Mouse (Mus musculus): Measurements from ENCODE around the gene Tspan4.

Tspan4 gene

DNA sequence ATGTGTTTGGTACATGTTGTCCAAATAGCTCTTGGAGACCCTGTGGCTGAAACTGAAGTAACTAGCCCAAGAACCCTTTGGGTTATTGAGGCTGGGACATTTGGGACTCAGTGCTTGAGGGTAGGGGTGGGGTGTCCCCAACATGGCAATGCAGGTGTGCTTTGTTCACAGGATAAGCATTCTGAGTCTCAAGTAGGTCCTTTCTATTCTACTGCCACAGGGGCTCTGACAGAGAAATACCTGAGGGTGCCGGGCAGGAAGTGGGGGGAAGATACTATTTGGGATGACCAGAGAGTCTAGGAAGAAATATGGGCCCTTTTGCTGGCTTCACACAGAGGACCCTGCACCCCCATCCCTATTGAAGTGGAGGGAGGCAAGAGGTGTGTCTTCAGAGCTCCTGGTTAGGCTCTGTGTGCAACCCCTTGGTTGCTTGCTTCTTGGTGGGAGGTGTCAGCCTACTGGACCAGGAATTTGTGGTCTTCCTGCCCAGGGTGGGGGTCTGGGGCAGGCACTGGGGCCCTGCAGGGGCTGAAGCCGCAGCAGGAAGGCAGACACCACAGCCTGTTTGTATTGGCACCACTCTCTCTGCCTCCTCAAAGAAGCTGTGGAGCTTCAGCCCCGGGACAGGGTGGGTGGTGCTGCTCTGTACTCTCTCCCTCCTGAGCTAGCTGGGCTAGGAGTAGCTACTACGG is 2.7 kb downstream of the Tspan4 start:
- DNase-seq = no peak

DNA sequence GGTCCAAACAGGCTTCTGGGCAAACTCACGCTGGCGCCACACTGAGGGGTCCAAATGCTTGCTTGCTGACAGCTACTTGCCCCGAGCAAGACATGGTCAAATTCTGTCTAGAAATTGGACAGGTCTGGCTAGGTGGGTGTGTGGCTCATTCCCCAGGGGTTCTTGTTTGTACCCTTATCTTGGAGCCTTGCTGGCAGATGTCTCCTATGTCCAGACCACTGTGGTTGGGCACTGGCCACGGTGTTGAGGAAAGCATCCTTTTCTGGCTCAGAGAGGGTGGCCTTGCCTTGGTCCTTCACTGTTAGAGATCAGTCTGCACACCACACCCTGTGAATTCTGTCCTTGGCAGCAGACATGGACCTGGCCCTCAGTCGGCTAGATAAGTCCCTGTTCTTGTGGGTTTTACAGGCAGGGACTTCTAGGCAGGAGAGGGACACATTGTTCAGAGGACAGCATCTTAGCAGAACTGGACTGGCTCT is 3.3 kb downstream of the Tspan4 start:
- DNase-seq = no peak

GRCm38 (mm10) chr7:141480842-141481497 is 5.9 kb downstream of the Tspan4 start:
- peak; percentile 50 for DNase-seq

DNA sequence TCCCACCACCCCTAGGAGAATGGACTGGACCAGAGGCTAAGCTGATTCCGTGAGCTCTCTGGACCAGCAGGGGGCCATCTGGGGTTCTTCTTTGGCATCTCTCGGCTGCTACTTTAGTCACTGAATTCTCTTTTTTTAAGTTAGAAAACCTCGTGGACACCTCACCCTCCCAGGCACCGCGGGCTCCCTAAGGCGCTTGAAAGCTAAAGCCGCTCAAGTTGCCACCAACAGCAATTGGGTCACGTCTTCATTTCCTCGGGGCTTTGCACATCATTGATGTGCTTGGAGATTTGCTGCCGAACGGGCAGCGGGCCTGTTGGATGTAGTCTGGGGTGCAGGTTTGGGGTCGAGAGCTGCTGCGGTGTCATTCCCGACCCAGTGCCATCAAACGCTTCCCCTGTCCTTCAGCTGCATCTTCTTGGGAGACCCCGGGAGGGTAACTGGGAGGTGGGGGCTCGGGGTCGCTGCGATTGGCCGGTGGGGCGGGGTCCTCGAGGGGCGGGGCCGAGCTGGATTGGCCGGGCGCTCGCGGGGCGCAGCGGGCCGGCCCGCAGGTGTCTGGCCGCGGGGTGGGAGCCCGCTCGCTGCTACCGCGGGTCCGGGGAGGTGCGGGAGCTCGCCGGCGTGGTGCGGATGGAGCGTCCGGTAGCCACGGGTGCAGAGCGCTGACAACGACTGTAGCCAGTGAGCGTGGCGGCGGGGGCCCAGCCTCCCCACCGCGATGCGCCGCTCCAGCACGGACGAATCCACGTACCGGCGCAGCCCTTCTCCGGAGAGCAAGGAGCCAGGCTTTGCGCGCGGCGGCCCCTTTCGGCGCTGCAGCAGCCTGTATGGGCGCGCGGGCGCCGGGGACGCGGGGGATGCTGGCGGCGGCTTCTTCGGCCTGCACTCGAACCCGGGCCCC is 6.7 kb downstream of the Tspan4 start:
- DNase-seq = peak; percentile 66

DNA sequence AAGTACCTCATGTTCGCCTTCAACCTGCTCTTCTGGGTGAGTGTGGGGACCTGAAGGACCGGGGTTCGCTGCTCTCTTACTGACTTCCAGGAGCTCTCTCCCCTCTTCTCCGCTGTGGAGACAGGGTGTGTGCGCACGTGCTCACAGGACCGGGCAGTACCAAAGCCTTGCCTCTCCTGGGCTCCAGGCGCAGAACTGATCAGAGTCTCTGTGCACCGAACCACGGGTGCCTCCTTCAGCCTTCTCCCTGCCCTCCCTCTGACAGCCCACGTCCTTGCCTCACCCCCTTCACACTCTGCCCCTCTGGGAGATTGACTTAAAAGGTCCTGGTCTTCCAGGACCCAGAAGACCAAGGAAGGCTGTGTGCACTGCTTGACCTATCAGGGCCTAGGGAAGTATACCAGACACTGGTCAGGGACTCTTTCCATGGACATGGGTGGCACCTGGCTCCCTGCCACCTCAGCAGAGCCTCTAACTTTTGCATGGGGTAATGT is 7.5 kb downstream of the Tspan4 start:
- no peak for DNase-seq

DNA sequence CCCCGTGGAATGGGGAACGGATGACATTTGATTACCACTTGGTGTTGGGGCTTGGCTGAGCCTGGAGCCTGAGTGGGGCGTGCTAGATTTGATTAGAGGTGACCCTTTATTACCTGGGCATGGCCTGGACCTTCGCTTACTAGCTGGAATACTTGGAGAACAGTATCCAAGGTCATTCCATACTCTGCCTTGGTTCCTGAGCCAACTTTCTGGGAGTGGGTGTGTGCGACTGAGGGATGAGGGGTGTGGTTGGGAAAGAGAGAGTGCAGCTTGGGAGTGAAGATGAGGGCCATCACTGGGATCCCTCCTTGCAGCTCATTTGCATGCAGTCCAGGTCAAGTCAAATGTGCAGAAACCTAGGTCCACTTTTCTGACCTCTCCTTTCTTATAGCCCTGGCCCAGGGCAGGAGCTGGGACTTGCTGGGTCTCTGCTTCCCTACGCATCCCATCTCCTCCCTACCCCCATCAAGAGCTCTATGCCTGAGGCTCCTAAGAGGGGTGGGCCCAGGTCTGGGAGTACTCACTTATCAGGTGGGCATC is 8.1 kb downstream of the Tspan4 start:
- DNase-seq = no peak

- no peak for DNase-seq
Measured at GRCm38 (mm10) chr7:141484186-141485120, 9.4 kb downstream of the Tspan4 start.

DNA sequence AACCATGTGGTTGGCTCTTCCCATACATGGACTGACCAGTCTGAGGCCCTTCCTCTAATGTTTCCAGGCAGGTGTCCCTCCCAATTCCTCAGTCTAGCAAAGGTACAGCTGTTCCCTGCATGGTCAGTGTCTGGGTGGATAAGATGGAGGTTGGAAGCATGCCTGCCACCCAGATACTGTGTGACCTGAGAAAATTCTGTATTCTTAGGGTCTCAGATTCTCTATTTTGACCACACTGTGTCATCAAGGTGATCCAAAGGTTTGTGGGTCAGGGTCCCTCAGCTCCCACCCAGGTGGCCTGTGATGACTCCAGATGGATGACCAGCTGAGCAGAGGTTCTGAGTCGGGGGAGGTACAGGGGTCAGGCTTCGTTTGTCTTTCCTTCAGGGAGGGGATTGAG is 10.1 kb downstream of the Tspan4 start:
- no peak for DNase-seq

- no peak for DNase-seq
Measured at GRCm38 (mm10) chr7:141485606-141486005, 10.6 kb downstream of the Tspan4 start.

DNA sequence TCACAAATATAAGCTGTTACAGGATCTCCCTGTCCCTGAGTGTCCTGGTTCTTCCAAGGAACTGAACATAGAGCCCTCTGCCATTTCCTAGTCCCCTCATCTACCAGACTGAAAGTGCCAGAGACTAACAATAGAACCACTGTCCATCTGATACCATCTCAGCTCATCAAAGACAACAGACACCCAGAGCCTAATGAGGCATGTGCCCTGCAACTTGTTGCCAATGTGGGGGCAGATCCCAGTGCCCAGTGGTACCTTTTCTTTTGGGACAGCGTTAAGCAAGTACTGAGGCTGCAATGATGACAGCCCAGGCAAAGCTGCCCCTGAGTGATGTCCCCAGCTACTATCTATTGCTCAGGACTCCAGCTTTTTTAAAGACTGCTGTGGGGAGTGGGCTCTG is 11.2 kb downstream of the Tspan4 start:
- DNase-seq = no peak

GRCm38 (mm10) chr7:141487141-141487540 is 12.1 kb downstream of the Tspan4 start:
- no peak for DNase-seq

DNA sequence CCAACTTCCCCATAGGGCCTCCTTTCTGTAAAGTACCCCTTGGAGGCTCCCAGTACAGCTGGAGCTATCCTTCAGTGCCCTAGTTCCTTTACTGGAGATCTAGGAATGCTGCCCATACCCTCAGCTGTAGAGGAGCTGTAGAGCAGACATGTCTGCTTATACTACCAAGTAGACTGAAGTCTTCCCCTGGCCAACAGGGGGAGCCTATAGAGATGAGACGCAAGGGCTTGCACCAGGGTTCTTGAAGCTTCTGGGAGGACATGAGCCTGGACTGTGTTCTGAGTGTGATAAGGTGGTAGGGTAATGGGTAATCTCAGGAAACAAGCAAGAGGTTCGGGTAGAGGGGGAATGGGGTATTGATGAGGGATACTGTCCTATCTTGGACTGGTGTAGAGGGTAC is 16.1 kb downstream of the Tspan4 start:
- no peak for DNase-seq

DNA sequence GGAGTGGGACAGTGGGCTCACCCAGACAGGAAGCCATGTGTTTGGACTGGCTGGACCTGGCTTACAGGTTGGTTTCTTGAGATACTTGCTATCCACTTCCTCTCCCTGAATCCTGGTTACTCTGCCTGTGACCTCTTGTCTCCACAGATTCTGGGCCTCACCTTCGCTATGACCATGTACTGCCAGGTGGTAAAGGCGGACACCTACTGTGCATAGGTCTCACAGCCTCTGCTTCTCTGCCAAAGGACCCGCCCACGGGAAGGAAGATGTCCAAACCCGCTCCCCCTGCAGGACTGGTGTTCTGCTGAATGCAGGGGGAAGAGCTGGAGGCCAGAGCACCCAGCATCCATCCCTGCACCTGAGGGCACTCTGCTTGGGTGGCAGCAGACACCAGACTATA is 17.7 kb downstream of the Tspan4 start:
- DNase-seq = no peak

DNA sequence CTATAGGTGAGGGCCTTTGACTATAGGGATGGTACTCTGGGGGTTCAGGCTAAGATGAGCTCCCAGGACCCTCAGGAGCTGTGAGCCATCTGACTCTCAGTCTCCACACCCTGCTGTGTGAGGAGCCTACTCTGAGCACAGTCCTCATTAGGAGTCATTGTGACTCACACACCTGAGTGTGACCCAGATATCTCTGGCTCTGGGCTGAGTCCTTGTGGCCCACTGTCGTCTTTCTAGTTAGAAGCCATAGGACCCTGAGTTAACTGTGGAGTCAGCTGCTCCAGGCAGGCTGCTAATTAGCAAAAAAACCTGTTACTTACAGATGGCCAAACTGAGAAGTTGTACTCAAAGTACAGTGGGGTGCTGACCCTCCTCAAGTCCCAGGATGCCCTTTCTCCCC is 18.7 kb downstream of the Tspan4 start:
- no peak for DNase-seq

DNA sequence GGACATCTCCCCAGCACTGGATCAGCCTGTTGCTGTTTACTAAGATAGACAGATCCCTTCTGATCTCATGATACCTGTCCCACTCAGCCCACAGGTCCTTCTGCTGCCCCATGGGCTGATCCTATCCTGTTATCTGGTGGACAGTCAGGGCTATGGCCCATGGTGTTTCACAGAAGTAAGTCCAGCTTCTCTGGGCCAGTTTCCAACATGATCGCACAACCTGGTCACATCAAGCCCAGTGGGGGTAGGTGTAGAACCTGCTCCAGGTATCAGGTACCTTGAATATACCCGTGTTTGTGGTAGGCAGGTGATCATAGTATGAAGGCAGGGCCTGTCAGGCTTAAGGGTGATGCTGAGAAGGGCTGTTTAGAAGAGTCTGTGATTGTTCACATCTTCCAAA is 20.3 kb downstream of the Tspan4 start:
- DNase-seq = no peak

DNA sequence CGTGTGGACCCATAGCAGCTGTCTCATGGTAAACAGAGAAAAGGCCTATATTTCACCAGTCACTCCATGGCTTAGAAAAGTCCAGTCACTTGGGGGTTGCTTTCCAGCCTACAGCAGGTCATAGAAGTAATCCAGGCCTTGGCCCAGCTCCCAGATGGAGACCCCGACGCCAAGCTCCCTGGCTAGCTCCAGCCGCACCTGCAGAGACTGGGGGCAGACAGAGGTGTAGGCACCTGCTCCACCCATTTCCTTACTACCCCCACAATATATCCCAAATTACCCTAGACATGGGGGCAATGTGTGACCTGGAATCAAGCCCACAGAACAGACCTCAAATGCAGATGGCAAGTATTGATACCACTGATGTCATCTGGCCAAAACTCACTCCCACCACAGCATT is 20.9 kb downstream of the Tspan4 start:
- DNase-seq = no peak

DNA sequence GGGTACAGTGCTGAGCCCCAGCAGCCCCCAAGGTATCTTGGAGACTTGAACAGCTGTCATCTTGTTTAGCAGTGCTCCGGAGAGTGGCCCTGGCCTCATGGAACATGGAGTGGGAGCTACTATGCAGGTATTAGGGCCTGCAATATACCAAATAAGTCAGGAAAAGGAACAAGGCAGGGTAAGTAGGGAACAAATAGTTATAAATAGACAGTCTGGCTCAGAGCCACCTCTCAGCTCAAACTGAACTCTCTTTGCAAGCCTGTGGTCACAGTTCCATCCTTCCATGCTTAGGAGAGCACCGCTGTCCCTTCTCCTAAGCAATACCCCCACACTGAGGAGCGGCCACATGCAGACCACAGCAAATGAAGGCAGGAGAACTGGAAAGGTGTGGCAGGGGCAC is 22.6 kb downstream of the Tspan4 start:
- no peak for DNase-seq

GRCm38 (mm10) chr7:141501820-141502555 is 26.9 kb downstream of the Tspan4 start:
- DNase-seq = no peak

- DNase-seq = no peak
Measured at GRCm38 (mm10) chr7:141502556-141502905, 27.5 kb downstream of the Tspan4 start.

DNA sequence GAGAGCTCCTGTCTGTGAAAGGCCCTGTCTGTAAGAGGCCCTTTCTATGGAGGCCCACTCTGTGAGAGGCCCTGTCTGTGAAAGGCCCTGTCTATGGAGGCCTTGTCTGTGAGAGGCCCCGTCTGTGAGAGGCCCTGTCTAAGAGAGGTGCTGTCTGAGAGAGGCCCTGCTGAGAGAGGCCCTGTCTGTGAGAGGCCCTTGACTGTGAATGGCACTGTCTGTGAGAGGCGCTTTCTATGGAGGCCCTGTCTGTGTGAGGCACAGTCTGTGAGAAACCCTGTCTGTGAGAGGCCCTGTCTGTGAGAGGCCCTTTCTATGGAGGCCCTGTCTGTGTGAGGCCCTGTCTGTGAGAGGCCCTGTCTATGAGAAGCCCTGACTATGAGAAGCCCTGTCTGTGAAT is 31.2 kb downstream of the Tspan4 start:
- DNase-seq = no peak

GRCm38 (mm10) chr7:141508160-141508559 is 33.1 kb downstream of the Tspan4 start:
- no peak for DNase-seq

Measured in right cerebral cortex, postnatal 14 days (tissue).